Comparison of ENCODE assay signal across 9 mouse cellular contexts in genomic region chr11:103093862-103094833, GRCm38 (mm10). TPM values are rescaled to one million over a fixed set of nuclear protein-coding genes. Genes with fewer than 3 reads are reported as not detected.
DNase-seq lines count a peak whose midpoint lies in the region; ATAC-seq and TF ChIP-seq lines count a peak whose summit lies in the region.
"Had no signal": no experiment of that assay in that cellular context is flagged by ENCODE, and none has a peak within 500 bp of the region (broad histone marks: within the 10 kb centered on the region; RNA-seq: fewer than 3 reads in every experiment).

No protein-coding gene starts in this region.

- TF ChIP-seq POLR2A in embryonic fibroblast, embryonic 13.5 days (IDR thresholded peaks at IDR 0.05; ENCODE audit: low read depth, low read length) = peak; percentile 54

- no peaks in the 10 kb centered on the region for H3K36me3 ChIP-seq in hindbrain, embryonic 15.5 days
- H3K36me3 ChIP-seq in hindbrain, embryonic 12.5 days = no peaks in the 10 kb centered on the region
- no peaks in the 10 kb centered on the region for H3K36me3 ChIP-seq in E14TG2a.4 (ENCODE audit: insufficient read depth, low read length)

- peaks cover 7% of the 10 kb centered on the region for H3K27me3 ChIP-seq in hindbrain, embryonic 15.5 days
- H3K27me3 ChIP-seq in hindbrain, embryonic 12.5 days = peaks cover 30% of the 10 kb centered on the region
- peaks cover 8% of the 10 kb centered on the region for H3K27me3 ChIP-seq in E14TG2a.4 (ENCODE audit: insufficient read depth, low read length)

- no peak for TF ChIP-seq CTCF in E14TG2a.4 (conservative IDR thresholded peaks at IDR 0.05; ENCODE audit: low read length)
- no peak for TF ChIP-seq CTCF in embryonic fibroblast, embryonic 13.5 days (IDR thresholded peaks at IDR 0.05; ENCODE audit: borderline replicate concordance, insufficient read depth, low read length)

- 73% methylated on average over 20 of the region's 20 CpGs for WGBS in hindbrain, embryonic 15.5 days
- 70% methylated on average over 20 of the region's 20 CpGs for WGBS in hindbrain, embryonic 12.5 days

- H3K4me2 ChIP-seq in hindbrain, embryonic 15.5 days = no peak overlapping the region
- no peak overlapping the region for H3K4me2 ChIP-seq in hindbrain, embryonic 12.5 days (replicated peaks)

- 0 out of 2 replicates have a peak, but pooled peaks cover 4% of the 10 kb centered on the region for H3K4me1 ChIP-seq in hindbrain, embryonic 15.5 days (replicated peaks)
- no peaks in the 10 kb centered on the region for H3K4me1 ChIP-seq in hindbrain, embryonic 12.5 days
- H3K4me1 ChIP-seq in E14TG2a.4 (replicated peaks; ENCODE audit: low read depth, low read length) = peaks cover 60% of the 10 kb centered on the region
- peaks cover 21% of the 10 kb centered on the region for H3K4me1 ChIP-seq in embryonic fibroblast, embryonic 13.5 days (ENCODE audit: control insufficient read depth, insufficient read depth, low read length)

- no peak overlapping the region for H3K27ac ChIP-seq in hindbrain, embryonic 15.5 days (replicated peaks)
- no peak overlapping the region for H3K27ac ChIP-seq in hindbrain, embryonic 12.5 days
- H3K27ac ChIP-seq in embryonic fibroblast, embryonic 13.5 days (ENCODE audit: insufficient read depth, low read length) = peak overlapping the region; percentile 72

- H3K4me3 ChIP-seq in hindbrain, embryonic 15.5 days = no peak overlapping the region
- H3K4me3 ChIP-seq in hindbrain, embryonic 12.5 days = no peak overlapping the region
- peak overlapping the region; percentile 48 for H3K4me3 ChIP-seq in E14TG2a.4 (replicated peaks; ENCODE audit: low read length)
- H3K4me3 ChIP-seq in embryonic fibroblast, embryonic 13.5 days (ENCODE audit: insufficient read depth, low read length) = no peak overlapping the region

- H3K9ac ChIP-seq in hindbrain, embryonic 15.5 days = no peak overlapping the region
- no peak overlapping the region for H3K9ac ChIP-seq in hindbrain, embryonic 12.5 days

- H3K9me3 ChIP-seq in hindbrain, embryonic 15.5 days = no peaks in the 10 kb centered on the region
- H3K9me3 ChIP-seq in hindbrain, embryonic 12.5 days (replicated peaks) = no peaks in the 10 kb centered on the region
- no peaks in the 10 kb centered on the region for H3K9me3 ChIP-seq in E14TG2a.4 (ENCODE audit: low read length)

- DNase-seq in thymus, postnatal 36 days = no peak
- no peak for DNase-seq in kidney, postnatal 36 days
- no peak for DNase-seq in testis, postnatal 10 days (ENCODE audit: low spot score)
- DNase-seq: thymus, postnatal 25 days had no signal

- ATAC-seq in hindbrain, embryonic 15.5 days (ENCODE audit: low FRiP score, low read depth) = 0 out of 2 replicates have a peak, but pooled peaks have one; percentile 19
- no peak for ATAC-seq in hindbrain, embryonic 12.5 days (ENCODE audit: low FRiP score)
- peak; percentile 47; the same call in 1 of the 2 replicates for ATAC-seq in megakaryocyte progenitor cell, adult 5-6 weeks (replicated peaks; ENCODE audit: poor library complexity)

RNA-seq across cellular contexts. Expression of gene Plcd3, which starts 7.3 kb away (rescaled TPM):
- 3.7 and 4.4 TPM in 2 replicates for polyA plus RNA-seq in hindbrain, embryonic 15.5 days (2015; fragmentation: Nextera tagmentation; extraction: Ambion mirVana)
- 1.6 and 1.7 TPM in 2 replicates for polyA plus RNA-seq in hindbrain, embryonic 12.5 days (2016; fragmentation: Nextera tagmentation; extraction: Ambion mirVana)
- polyA plus RNA-seq in embryonic fibroblast, embryonic 13.5 days (2011; ENCODE audit: insufficient read length, low read depth, missing spikeins) = 5.6 and 7.1 TPM in 2 replicates
- total RNA-seq in megakaryocyte progenitor cell, adult 5-6 weeks (2015) = 0.17 TPM in 1 of 2 replicates, not detected in the other
- not detected in 2 replicates for total RNA-seq in megakaryocyte progenitor cell, adult 5-6 weeks (2017)

RNA-seq across cellular contexts. Expression of gene Acbd4, which starts 7.3 kb away (rescaled TPM):
- polyA plus RNA-seq in hindbrain, embryonic 15.5 days (2015; fragmentation: Nextera tagmentation; extraction: Ambion mirVana) = 11.1 and 13.3 TPM in 2 replicates
- 7.0 and 8.3 TPM in 2 replicates for polyA plus RNA-seq in hindbrain, embryonic 12.5 days (2016; fragmentation: Nextera tagmentation; extraction: Ambion mirVana)
- 23.3 and 24.3 TPM in 2 replicates for polyA plus RNA-seq in embryonic fibroblast, embryonic 13.5 days (2011; ENCODE audit: insufficient read length, low read depth, missing spikeins)
- total RNA-seq in megakaryocyte progenitor cell, adult 5-6 weeks (2015) = 1.5 and 2.0 TPM in 2 replicates
- total RNA-seq in megakaryocyte progenitor cell, adult 5-6 weeks (2017) = 5.0 and 7.2 TPM in 2 replicates

RNA-seq across cellular contexts. Expression of gene Hexim1, which starts 21.9 kb away (rescaled TPM):
- 3.7 and 3.9 TPM in 2 replicates for polyA plus RNA-seq in hindbrain, embryonic 15.5 days (2015; fragmentation: Nextera tagmentation; extraction: Ambion mirVana)
- 3.8 and 4.0 TPM in 2 replicates for polyA plus RNA-seq in hindbrain, embryonic 12.5 days (2016; fragmentation: Nextera tagmentation; extraction: Ambion mirVana)
- 16.8 and 19.0 TPM in 2 replicates for polyA plus RNA-seq in embryonic fibroblast, embryonic 13.5 days (2011; ENCODE audit: insufficient read length, low read depth, missing spikeins)
- total RNA-seq in megakaryocyte progenitor cell, adult 5-6 weeks (2015) = 10.7 and 13.0 TPM in 2 replicates
- total RNA-seq in megakaryocyte progenitor cell, adult 5-6 weeks (2017) = 21.2 and 27.9 TPM in 2 replicates

RNA-seq across cellular contexts. Expression of gene Hexim2, which starts 38.1 kb away (rescaled TPM):
- polyA plus RNA-seq in hindbrain, embryonic 15.5 days (2015; fragmentation: Nextera tagmentation; extraction: Ambion mirVana) = 23.5 and 28.4 TPM in 2 replicates
- 12.0 and 12.9 TPM in 2 replicates for polyA plus RNA-seq in hindbrain, embryonic 12.5 days (2016; fragmentation: Nextera tagmentation; extraction: Ambion mirVana)
- 2.3 and 3.1 TPM in 2 replicates for polyA plus RNA-seq in embryonic fibroblast, embryonic 13.5 days (2011; ENCODE audit: insufficient read length, low read depth, missing spikeins)
- 1.2 and 1.8 TPM in 2 replicates for total RNA-seq in megakaryocyte progenitor cell, adult 5-6 weeks (2015)
- 3.5 and 3.9 TPM in 2 replicates for total RNA-seq in megakaryocyte progenitor cell, adult 5-6 weeks (2017)
